Mouse (Mus musculus): Measurements from ENCODE around the gene 1700016K19Rik. TPM values are rescaled to one million over a fixed set of nuclear protein-coding genes. Genes with fewer than 3 reads are reported as not detected.
A peak's percentile ranks its signal among the peaks of the same experiment; 100 is the strongest.

The 1700016K19Rik gene
- polyA plus RNA-seq, 1 experiment from 2014 or later = not detected

DNA sequence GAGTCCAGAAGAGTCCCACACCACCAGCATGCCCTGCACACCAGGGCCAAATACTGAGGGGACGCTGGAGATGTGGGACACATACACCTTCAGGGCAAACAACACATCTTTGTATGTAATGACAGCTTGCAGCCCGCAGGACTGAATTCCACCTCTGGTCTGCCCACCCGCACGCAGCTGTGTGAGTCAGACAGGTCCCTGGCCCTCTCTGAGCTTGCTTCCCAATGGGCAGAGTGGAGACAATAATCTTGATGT lies 35.3 kb upstream of the 1700016K19Rik start:
- ATAC-seq (replicated peaks; ENCODE audit: insufficient number of reproducible peaks, low FRiP score, low TSS enrichment) = no peak
- peaks cover 18% of the 10 kb centered on the region; the same call in 1 of the 2 replicates for H3K27me3 ChIP-seq (ENCODE audit: control insufficient read depth, insufficient read depth, low read length)
- H3K9me3 ChIP-seq (replicated peaks; ENCODE audit: control insufficient read depth, low read length) = no peaks in the 10 kb centered on the region
- H3K4me2 ChIP-seq = no peak overlapping the region
- H3K9ac ChIP-seq (ENCODE audit: low read depth, low read length) = no peak overlapping the region
- H3K27ac ChIP-seq (ENCODE audit: low read depth, low read length) = no peak overlapping the region
- no peak overlapping the region for H3K4me3 ChIP-seq (ENCODE audit: low read depth, low read length)
- peaks cover 13% of the 10 kb centered on the region for H3K4me1 ChIP-seq (ENCODE audit: control insufficient read depth, insufficient read depth, low read length)
- 57% methylated on average over 4 of the region's 4 CpGs for WGBS (ENCODE audit: insufficient replicate concordance)
- no peaks in the 10 kb centered on the region for H3K36me3 ChIP-seq (ENCODE audit: control insufficient read depth, insufficient read depth, low read length)

DNA sequence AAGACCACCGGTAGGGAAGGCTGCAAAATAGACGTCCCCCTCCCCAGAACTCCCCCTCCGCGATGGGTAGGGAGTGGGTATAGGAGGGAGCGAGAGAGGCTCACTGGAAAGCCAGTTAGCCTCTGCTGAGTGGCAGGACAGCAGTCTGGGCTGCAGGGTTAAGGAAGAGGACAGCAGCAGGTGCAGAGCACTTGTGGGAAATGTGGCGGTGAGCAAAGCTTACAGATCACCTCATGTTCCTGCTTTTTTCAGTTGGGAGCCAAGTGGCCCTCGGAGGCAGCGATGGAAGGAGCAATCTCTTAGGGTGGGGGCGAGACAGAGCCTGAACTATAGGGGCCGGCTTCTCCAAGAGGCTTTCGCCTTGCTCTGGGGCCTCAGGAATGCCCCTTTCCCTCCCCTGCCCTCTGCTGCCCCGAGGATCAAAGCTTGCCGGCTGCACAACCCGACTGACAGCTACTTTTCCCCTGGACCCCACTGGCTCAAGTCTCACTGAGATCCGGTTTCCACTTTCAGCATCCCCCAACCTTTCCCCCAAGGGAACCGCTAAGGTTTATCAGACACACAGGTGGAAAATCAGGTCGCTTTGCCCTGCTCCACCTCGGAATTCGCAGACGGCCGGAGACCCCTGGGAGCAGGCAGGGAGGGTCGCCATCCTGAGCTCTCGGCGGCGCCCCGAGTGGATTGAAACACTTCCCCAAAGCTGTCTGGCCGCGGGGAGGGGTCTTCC lies 33.9 kb upstream of the 1700016K19Rik start:
- no peak for ATAC-seq (replicated peaks; ENCODE audit: insufficient number of reproducible peaks, low FRiP score, low TSS enrichment)
- peaks cover 13% of the 10 kb centered on the region for H3K4me1 ChIP-seq (ENCODE audit: control insufficient read depth, insufficient read depth, low read length)
- no peak overlapping the region for H3K27ac ChIP-seq (ENCODE audit: low read depth, low read length)
- 10% methylated on average over 28 of the region's 28 CpGs for WGBS (ENCODE audit: insufficient replicate concordance)
- peaks cover 20% of the 10 kb centered on the region; the same call in 1 of the 2 replicates for H3K27me3 ChIP-seq (ENCODE audit: control insufficient read depth, insufficient read depth, low read length)
- peak overlapping the region; percentile 64 for H3K4me3 ChIP-seq (ENCODE audit: low read depth, low read length)
- H3K9ac ChIP-seq (ENCODE audit: low read depth, low read length) = peak overlapping the region; percentile 67
- H3K9me3 ChIP-seq (replicated peaks; ENCODE audit: control insufficient read depth, low read length) = no peaks in the 10 kb centered on the region
- peak overlapping the region; percentile 92 for H3K4me2 ChIP-seq
- no peaks in the 10 kb centered on the region for H3K36me3 ChIP-seq (ENCODE audit: control insufficient read depth, insufficient read depth, low read length)

DNA sequence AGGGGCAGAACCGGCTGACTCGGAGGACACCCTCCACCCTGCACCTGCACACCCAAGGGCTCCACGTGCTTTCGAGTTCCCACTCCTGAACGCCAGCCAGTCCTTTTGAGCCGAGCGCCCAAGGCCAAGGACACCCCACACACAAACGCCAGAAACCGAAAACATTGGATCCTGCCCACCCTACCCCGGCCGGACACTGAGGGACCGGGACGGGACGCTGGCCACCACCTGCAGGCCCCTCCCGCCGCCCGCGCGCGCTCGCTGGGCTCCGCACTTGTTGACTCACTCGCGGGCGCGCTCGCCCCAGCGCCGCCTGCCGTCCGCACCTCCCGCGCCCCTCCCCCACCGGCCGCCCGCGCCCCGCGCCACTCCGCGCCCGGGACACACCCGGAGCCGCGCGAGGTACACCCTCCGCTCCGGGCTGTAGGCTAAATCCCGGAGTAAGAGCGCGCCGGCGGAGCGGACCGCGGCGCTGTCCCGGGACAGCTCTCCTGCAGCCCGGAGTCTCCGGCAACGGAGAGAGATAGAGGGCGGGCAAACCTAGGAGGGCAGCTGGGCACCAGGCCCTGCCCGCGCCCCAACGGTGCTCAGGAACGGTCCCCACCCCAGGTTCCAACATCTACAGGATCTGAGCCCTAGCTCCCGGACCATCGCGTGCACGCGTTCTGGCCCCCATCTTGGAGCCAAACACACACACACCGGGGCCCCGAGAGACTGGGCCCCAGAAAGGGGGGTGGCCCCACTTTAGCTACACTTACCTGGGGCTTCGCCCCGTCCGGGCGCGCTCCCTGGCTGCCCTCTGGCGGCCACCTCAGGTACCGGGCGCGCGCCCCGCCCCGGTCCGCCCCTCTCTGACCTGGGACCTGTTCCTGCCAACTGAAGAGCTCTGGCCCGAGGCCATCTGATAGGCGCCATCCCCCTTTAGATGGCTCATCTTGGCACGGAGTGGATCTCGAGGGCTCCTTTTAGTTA lies 33.0 kb upstream of the 1700016K19Rik start:
- peaks cover 20% of the 10 kb centered on the region; the same call in 1 of the 2 replicates for H3K27me3 ChIP-seq (ENCODE audit: control insufficient read depth, insufficient read depth, low read length)
- WGBS (ENCODE audit: insufficient replicate concordance) = under 1% methylated on average over 90 of the region's 90 CpGs
- H3K27ac ChIP-seq (ENCODE audit: low read depth, low read length) = no peak overlapping the region

DNA sequence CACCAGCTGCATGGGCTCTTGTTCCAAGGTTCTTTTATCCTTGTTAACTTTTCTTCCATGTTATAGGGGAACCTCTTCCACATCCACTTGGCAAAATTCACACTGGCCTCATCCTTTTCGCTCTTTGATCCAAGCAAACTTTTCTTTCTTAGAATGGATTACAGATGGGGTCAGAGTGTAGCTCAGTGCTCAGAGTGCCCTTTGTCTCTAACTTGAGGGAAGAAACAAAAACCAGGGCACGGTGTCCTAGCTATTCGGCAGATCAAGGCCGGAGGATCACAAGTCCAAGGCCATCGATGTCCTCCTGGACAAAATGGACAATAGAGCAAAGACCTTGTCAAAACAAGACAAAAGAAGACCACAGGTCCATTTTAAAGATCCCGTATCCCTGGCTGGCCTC lies 31.0 kb upstream of the 1700016K19Rik start:
- Histone ChIP-seq H3K9me3 (replicated peaks; ENCODE audit: control insufficient read depth, low read length) (no peaks in the 10 kb centered on the region), H3K36me3 (ENCODE audit: control insufficient read depth, insufficient read depth, low read length) (no peaks in the 10 kb centered on the region), H3K9ac (ENCODE audit: low read depth, low read length) (no peak overlapping the region), H3K4me2 (no peak overlapping the region), H3K27ac (ENCODE audit: low read depth, low read length) (no peak overlapping the region), H3K4me3 (ENCODE audit: low read depth, low read length) (no peak overlapping the region), H3K4me1 (ENCODE audit: control insufficient read depth, insufficient read depth, low read length) (peaks cover 8% of the 10 kb centered on the region), H3K27me3 (ENCODE audit: control insufficient read depth, insufficient read depth, low read length) (peaks cover 20% of the 10 kb centered on the region; the same call in 1 of the 2 replicates)
- ATAC-seq (replicated peaks; ENCODE audit: insufficient number of reproducible peaks, low FRiP score, low TSS enrichment) = no peak
- 91% methylated on average over 6 of the region's 6 CpGs for WGBS (ENCODE audit: insufficient replicate concordance)

More for the DNA sequence above, 33.0 kb upstream of the 1700016K19Rik start:
- H3K36me3 ChIP-seq (ENCODE audit: control insufficient read depth, insufficient read depth, low read length) = no peaks in the 10 kb centered on the region
- H3K9ac ChIP-seq (ENCODE audit: low read depth, low read length) = peak overlapping the region; percentile 67
- ATAC-seq (replicated peaks; ENCODE audit: insufficient number of reproducible peaks, low FRiP score, low TSS enrichment) = peak; percentile 68
- peaks cover 12% of the 10 kb centered on the region for H3K4me1 ChIP-seq (ENCODE audit: control insufficient read depth, insufficient read depth, low read length)
- peak overlapping the region; percentile 92 for H3K4me2 ChIP-seq
- H3K4me3 ChIP-seq (ENCODE audit: low read depth, low read length) = peak overlapping the region; percentile 64
- H3K9me3 ChIP-seq (replicated peaks; ENCODE audit: control insufficient read depth, low read length) = no peaks in the 10 kb centered on the region

DNA sequence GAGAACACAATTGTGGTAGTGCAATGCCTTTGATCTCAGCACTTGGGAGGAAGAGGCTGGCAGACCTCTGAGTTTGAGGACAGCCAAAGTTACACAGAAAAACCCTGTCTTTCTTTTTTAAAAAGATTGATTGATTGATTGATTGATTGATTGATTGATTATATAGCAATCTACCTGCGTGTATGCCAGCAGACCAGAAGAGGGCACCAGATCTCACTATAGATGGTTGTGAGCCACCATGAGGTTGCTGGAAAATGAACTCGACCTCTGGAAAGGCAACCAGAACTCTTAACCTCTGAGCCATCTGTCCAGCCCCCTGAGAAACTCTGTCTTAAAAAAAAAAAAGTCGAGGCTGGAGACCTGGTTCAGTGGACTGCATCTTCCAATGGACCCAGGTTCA lies 29.1 kb upstream of the 1700016K19Rik start:
- WGBS (ENCODE audit: insufficient replicate concordance) = 37% methylated on average over 3 of the region's 3 CpGs
- Histone ChIP-seq H3K27me3 (ENCODE audit: control insufficient read depth, insufficient read depth, low read length) (peaks cover 15% of the 10 kb centered on the region; the same call in 1 of the 2 replicates), H3K4me3 (ENCODE audit: low read depth, low read length) (no peak overlapping the region), H3K36me3 (ENCODE audit: control insufficient read depth, insufficient read depth, low read length) (no peaks in the 10 kb centered on the region), H3K9me3 (replicated peaks; ENCODE audit: control insufficient read depth, low read length) (no peaks in the 10 kb centered on the region), H3K27ac (ENCODE audit: low read depth, low read length) (no peak overlapping the region), H3K4me1 (ENCODE audit: control insufficient read depth, insufficient read depth, low read length) (no peaks in the 10 kb centered on the region), H3K9ac (ENCODE audit: low read depth, low read length) (no peak overlapping the region), H3K4me2 (no peak overlapping the region)
- ATAC-seq (replicated peaks; ENCODE audit: insufficient number of reproducible peaks, low FRiP score, low TSS enrichment) = no peak

DNA sequence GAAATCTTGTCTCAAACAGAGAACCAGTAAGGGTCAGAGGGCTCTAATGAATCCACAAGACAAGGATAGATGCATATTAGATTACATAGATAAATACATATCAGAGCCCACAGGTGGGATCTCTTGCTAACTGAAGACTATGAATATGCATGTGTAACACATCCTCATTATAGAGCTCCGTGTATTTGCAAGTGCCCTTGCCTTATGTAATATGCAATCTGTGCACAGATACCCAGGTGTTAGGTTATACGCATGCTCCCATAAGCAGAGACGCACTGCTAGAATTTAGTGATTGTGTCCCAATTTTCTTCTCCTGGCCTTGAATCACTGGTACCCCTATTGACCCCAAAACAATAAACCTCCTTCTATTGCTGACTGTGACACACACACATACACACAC lies 27.5 kb upstream of the 1700016K19Rik start:
- Histone ChIP-seq H3K4me2 (no peak overlapping the region), H3K36me3 (ENCODE audit: control insufficient read depth, insufficient read depth, low read length) (no peaks in the 10 kb centered on the region), H3K4me3 (ENCODE audit: low read depth, low read length) (no peak overlapping the region), H3K27ac (ENCODE audit: low read depth, low read length) (no peak overlapping the region), H3K9me3 (replicated peaks; ENCODE audit: control insufficient read depth, low read length) (no peaks in the 10 kb centered on the region), H3K27me3 (ENCODE audit: control insufficient read depth, insufficient read depth, low read length) (peaks cover 12% of the 10 kb centered on the region; the same call in 1 of the 2 replicates), H3K9ac (ENCODE audit: low read depth, low read length) (no peak overlapping the region), H3K4me1 (ENCODE audit: control insufficient read depth, insufficient read depth, low read length) (no peaks in the 10 kb centered on the region)
- 78% methylated on average over 3 of the region's 3 CpGs for WGBS (ENCODE audit: insufficient replicate concordance)
- ATAC-seq (replicated peaks; ENCODE audit: insufficient number of reproducible peaks, low FRiP score, low TSS enrichment) = no peak

DNA sequence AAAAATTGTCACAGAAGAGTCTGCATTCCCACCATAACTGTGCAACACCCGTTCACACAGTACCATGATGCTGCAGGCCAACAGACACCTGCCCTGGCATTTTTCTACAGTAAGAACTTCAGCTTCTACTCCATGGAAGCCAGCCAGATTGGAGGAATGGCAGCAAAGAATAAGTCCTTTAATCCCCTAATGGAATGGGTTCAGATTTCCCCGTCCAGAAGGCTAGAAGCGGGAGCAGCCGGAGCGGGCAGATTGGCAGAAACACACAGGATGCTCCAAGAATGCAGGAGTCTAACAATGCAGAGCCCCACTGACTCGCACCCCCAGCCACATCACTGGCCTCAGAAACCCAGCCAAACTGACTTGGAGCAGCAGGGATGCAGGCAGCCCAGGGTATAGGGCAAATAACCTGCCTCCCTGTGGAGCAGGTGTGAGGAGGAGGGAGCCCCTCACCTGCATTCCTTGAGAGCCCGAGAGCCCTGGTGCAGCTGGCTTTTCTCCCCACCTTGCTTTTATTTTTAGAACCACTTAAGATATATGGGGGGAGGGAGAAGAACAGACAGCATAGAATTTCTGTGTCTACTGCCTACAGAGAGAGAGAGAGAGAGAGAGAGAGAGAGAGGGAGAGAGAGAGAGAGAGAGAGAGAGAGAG lies 26.7 kb upstream of the 1700016K19Rik start:
- Histone ChIP-seq H3K4me1 (ENCODE audit: control insufficient read depth, insufficient read depth, low read length) (no peaks in the 10 kb centered on the region), H3K27ac (ENCODE audit: low read depth, low read length) (no peak overlapping the region), H3K27me3 (ENCODE audit: control insufficient read depth, insufficient read depth, low read length) (peaks cover 7% of the 10 kb centered on the region; the same call in 1 of the 2 replicates), H3K36me3 (ENCODE audit: control insufficient read depth, insufficient read depth, low read length) (no peaks in the 10 kb centered on the region), H3K9me3 (replicated peaks; ENCODE audit: control insufficient read depth, low read length) (no peaks in the 10 kb centered on the region), H3K4me3 (ENCODE audit: low read depth, low read length) (no peak overlapping the region), H3K9ac (ENCODE audit: low read depth, low read length) (no peak overlapping the region), H3K4me2 (no peak overlapping the region)
- ATAC-seq (replicated peaks; ENCODE audit: insufficient number of reproducible peaks, low FRiP score, low TSS enrichment) = no peak
- WGBS (ENCODE audit: insufficient replicate concordance) = 20% methylated on average over 7 of the region's 7 CpGs

DNA sequence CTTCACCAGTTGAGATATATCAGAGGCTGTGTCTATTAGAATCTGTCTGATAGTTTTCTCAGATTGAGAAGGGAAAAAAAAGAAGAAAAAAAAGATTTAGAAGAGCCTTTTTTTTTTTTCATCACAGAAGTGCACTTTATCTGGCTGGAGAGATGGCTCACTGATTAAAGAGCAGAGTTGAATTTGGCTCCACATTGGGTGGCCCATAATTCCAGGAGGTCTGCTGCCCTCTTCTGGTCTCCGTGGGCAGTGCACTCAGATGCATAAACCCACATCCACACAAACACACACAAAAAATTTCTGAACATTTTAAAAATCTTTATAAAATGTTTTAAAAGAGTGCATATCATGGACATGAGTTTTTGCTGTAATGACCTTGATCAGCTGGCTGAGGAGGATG lies 25.7 kb upstream of the 1700016K19Rik start:
- Histone ChIP-seq H3K4me3 (ENCODE audit: low read depth, low read length) (no peak overlapping the region), H3K4me2 (no peak overlapping the region), H3K9me3 (replicated peaks; ENCODE audit: control insufficient read depth, low read length) (no peaks in the 10 kb centered on the region), H3K4me1 (ENCODE audit: control insufficient read depth, insufficient read depth, low read length) (no peaks in the 10 kb centered on the region), H3K9ac (ENCODE audit: low read depth, low read length) (no peak overlapping the region), H3K36me3 (ENCODE audit: control insufficient read depth, insufficient read depth, low read length) (no peaks in the 10 kb centered on the region), H3K27me3 (ENCODE audit: control insufficient read depth, insufficient read depth, low read length) (0 out of 2 replicates have a peak, but pooled peaks cover 2% of the 10 kb centered on the region), H3K27ac (ENCODE audit: low read depth, low read length) (no peak overlapping the region)
- WGBS (ENCODE audit: insufficient replicate concordance) = 88% methylated on average over 1 of the region's 1 CpGs
- ATAC-seq (replicated peaks; ENCODE audit: insufficient number of reproducible peaks, low FRiP score, low TSS enrichment) = no peak

Data from heart, embryonic 11.5 days (tissue).